Mouse (Mus musculus) CH12.LX (cell line): ENCODE measurements around the gene Magi2.

ENCODE experiments used
- CHD1 ChIP-seq: IDR thresholded peaks from 2 replicates; pipeline ENCODE4 v1.6.1; 2012; ENCODE audit warnings: low read depth, low read length, improper control_type of control experiment, inconsistent platforms
- CTCF ChIP-seq, 2 experiments: IDR thresholded peaks in 1 of 2; conservative IDR thresholded peaks in 1 of 2; 2 replicates each; pipeline ENCODE4 v1.5.1; 2011 to 2012; ENCODE audit warnings: low read depth in 2 of 2, low read length in 2 of 2, improper control_type of control experiment in 1 of 2, inconsistent platforms in 1 of 2, mild to moderate bottlenecking in 1 of 2, moderate library complexity in 1 of 2
- JUND ChIP-seq: conservative IDR thresholded peaks from 2 replicates; pipeline ENCODE4 v1.6.1; 2011; ENCODE audit warnings: low read depth, low read length, improper control_type of control experiment
- KAT2A ChIP-seq: IDR thresholded peaks from 2 replicates; pipeline ENCODE4 v1.6.1; 2012; ENCODE audit warnings: low read length, improper control_type of control experiment, inconsistent platforms; ENCODE audit not compliant: insufficient replicate concordance
- MAZ ChIP-seq: IDR thresholded peaks from 2 replicates; pipeline ENCODE4 v1.6.1; 2012; ENCODE audit warnings: low read depth, mild to moderate bottlenecking, inconsistent platforms, low read length, improper control_type of control experiment, moderate library complexity
- MXI1 ChIP-seq: IDR thresholded peaks from 2 replicates; pipeline ENCODE4 v1.6.1; 2011; ENCODE audit warnings: mild to moderate bottlenecking, low read depth, low read length, improper control_type of control experiment
- NELFE ChIP-seq: IDR thresholded peaks from 2 replicates; pipeline ENCODE4 v1.6.1; 2011; ENCODE audit warnings: low read depth, low read length, improper control_type of control experiment
- POLR2A ChIP-seq: IDR thresholded peaks from 2 replicates; pipeline ENCODE4 v1.6.1; 2011; ENCODE audit warnings: low read depth, mild to moderate bottlenecking, improper control_type of control experiment, low read length
- SMC3 ChIP-seq: IDR thresholded peaks from 2 replicates; pipeline ENCODE4 v1.6.1; 2011; ENCODE audit warnings: low read depth, low read length, improper control_type of control experiment
- ZKSCAN1 ChIP-seq: IDR thresholded peaks from 2 replicates; pipeline ENCODE4 v1.6.1; 2012; ENCODE audit warnings: low read depth, inconsistent platforms, low read length, improper control_type of control experiment, borderline replicate concordance

GRCm38 (mm10) chr5:20104496-20104895 lies 877.7 kb downstream of the Magi2 start:
- TF ChIP-seq CTCF (conservative IDR thresholded peaks at IDR 0.05 in 1 of 2, IDR thresholded peaks at IDR 0.05 in 1 of 2; ENCODE audit: low read depth in 2 of 2, low read length in 2 of 2) (no peak), MAZ (no peak), POLR2A (no peak), SMC3 (no peak), ZKSCAN1 (no peak), NELFE (no peak), JUND (no peak), MXI1 (no peak), KAT2A (no peak), CHD1 (no peak)
